Mouse (Mus musculus) G1E (cell line): Measurements from ENCODE around the gene C130032M10Rik. TPM values are rescaled to one million over a fixed set of nuclear protein-coding genes. Genes with fewer than 3 reads are reported as not detected.

Experiments
- ATAC-seq: 2 replicates; pipeline ENCODE4 v1.8.0; 2016; ENCODE audit warnings: mild to moderate bottlenecking; ENCODE audit not compliant: insufficient number of reproducible peaks, poor library complexity, low FRiP score, severe bottlenecking; ENCODE audit errors: extremely low read depth
- DNase-seq: peaks from one replicate; pipeline ENCODE4 v3.0.0; 2012; ENCODE audit warnings: low spot score
- H3K27me3 ChIP-seq: 2 replicates; pipeline ENCODE4 v1.6.1; 2012; ENCODE audit warnings: mild to moderate bottlenecking, low read length, inconsistent platforms; ENCODE audit not compliant: insufficient read depth
- H3K36me3 ChIP-seq: replicated peaks from 2 replicates; pipeline ENCODE3; 2012; ENCODE audit warnings: mild to moderate bottlenecking, inconsistent platforms
- H3K4me1 ChIP-seq: 2 replicates; pipeline ENCODE4 v1.6.1; 2012; ENCODE audit warnings: low read depth, low read length, inconsistent platforms, mixed read lengths; ENCODE audit not compliant: insufficient read depth
- H3K4me3 ChIP-seq: 2 replicates; pipeline ENCODE4 v1.5.1; 2012; ENCODE audit warnings: low read depth, mild to moderate bottlenecking, inconsistent platforms, low read length, moderate library complexity, mixed read lengths
- H3K9me3 ChIP-seq: replicated peaks from 2 replicates; pipeline ENCODE4 v1.6.1; 2012; ENCODE audit warnings: inconsistent platforms
- CTCF ChIP-seq: IDR thresholded peaks from 2 replicates; pipeline ENCODE4 v1.5.1; 2012; ENCODE audit warnings: low read depth, low read length, inconsistent platforms, mixed read lengths
- GATA1 ChIP-seq: IDR thresholded peaks from 2 replicates; pipeline ENCODE4 v1.6.1; 2012; ENCODE audit warnings: borderline replicate concordance, low read length, inconsistent platforms, mixed read lengths
- GATA2 ChIP-seq: IDR thresholded peaks from 2 replicates; pipeline ENCODE4 v1.6.1; 2012; ENCODE audit warnings: low read depth, low read length, inconsistent platforms, borderline replicate concordance
- POLR2AphosphoS5 ChIP-seq: IDR thresholded peaks from 2 replicates; pipeline ENCODE4 v1.6.1; 2012; ENCODE audit warnings: low read depth, low read length, inconsistent platforms; ENCODE audit not compliant: insufficient replicate concordance
- TAL1 ChIP-seq: conservative IDR thresholded peaks from 2 replicates; pipeline ENCODE4 v1.6.1; 2012; ENCODE audit warnings: low read depth, low read length, inconsistent platforms, mixed read lengths
- polyA plus RNA-seq: library from polyadenylated mRNA; stranded (reverse); fragments of >175 nt; gene quantifications from 2 replicates; pipeline ENCODE4 v1.2.3, GENCODE M21; 2012
- total RNA-seq, 2 experiments: library from RNA; stranded (forward) in 1 of 2; stranded (reverse) in 1 of 2; fragments of 200-1000 nt in 1 of 2; fragments of >200 nt in 1 of 2; fragmentation: Nextera tagmentation in 1 of 2; gene quantifications; 2 replicates each; pipeline ENCODE4 v1.2.3; 2014 to 2017

Gene C130032M10Rik
- total and polyA plus RNA-seq, 3 experiments: not detected

DNA sequence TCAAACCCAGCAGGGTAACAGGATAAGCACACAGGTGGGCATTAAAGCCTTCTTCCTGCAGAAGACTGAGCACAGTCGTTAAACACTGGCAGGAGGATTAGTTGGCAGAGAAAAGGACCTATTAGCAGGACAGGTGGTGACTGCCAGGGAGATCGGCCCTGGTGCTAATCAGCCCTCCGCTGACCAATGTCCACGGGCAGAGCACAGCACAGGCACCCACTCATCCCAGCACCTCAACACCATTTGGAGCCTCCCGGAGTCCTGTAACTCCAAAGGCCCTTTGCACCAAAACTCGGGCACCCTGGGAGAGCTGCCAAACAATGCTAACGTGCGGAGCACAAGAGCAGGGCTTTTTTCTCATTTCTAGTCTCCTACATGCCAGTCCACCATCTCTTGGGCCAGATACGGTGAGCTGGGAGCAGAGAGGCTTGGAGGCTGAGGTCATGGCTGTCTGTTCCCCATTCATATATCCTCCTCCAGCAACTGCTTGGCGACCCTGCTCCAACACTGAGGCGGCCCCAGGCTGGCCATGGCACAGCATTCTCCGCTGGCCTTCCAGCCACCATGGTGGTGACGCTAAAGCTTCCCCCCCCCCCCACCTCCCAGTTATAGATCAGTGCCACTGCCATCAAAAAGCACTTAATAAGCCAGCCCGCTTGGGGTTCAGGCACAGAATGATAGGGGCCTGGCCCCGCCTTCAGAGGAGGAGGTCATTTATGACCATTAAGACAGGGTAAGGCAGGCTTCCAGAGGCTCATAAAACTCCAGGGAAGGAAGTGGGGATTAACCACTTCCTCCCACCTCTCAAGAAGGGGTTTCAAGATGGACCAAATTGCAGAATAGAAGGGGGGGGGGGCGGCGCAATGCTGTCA, 28.6 kb downstream of the C130032M10Rik start:
- TF ChIP-seq GATA2 (no peak), POLR2AphosphoS5 (no peak), TAL1 (no peak), CTCF (no peak), GATA1 (no peak)
- Histone ChIP-seq H3K9me3 (no peaks in the 10 kb centered on the region), H3K4me3 (no peak overlapping the region), H3K36me3 (no peaks in the 10 kb centered on the region), H3K4me1 (no peaks in the 10 kb centered on the region), H3K27me3 (no peaks in the 10 kb centered on the region; the same call in 1 of the 2 replicates)
- DNase-seq (no peak), ATAC-seq (no peak)

DNA sequence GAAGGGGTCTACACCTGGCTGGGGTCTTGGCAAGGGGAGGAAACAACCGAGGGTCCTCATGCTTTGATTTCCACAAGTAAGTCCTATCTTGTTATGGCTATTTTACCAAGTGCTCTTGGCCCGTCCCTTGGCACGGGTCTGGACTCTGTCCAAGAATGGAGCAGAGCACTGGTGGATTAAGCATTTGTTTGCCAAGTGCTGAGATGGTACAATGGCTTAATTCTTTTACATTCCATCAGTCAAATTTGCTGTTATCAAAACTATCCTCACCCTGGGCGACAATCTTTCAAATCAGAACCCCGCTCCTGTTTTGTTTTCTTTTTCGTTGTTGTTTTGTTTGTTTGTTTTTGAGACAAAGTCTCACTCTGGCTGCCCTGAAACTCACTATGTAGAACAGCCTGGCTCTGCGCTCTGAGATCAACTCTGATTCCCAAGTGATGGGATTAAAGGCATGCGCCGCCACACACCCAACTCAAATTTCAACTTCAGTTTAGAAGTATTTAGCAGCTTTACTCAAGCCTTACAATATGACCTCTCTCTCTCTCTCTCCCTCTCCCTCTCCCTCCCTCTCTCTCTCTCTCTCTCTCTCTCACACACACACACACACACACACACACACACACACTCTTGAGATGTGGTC, 29.4 kb downstream of the C130032M10Rik start:
- H3K4me1 ChIP-seq: no peaks in the 10 kb centered on the region
- H3K4me3 ChIP-seq: no peak overlapping the region
- ATAC-seq (no peak), DNase-seq (no peak)
- no peaks in the 10 kb centered on the region for H3K9me3 ChIP-seq
- no peaks in the 10 kb centered on the region; the same call in 1 of the 2 replicates for H3K27me3 ChIP-seq
- H3K36me3 ChIP-seq: no peaks in the 10 kb centered on the region
- TF ChIP-seq GATA1 (no peak), CTCF (no peak), POLR2AphosphoS5 (no peak), GATA2 (no peak), TAL1 (no peak)

DNA sequence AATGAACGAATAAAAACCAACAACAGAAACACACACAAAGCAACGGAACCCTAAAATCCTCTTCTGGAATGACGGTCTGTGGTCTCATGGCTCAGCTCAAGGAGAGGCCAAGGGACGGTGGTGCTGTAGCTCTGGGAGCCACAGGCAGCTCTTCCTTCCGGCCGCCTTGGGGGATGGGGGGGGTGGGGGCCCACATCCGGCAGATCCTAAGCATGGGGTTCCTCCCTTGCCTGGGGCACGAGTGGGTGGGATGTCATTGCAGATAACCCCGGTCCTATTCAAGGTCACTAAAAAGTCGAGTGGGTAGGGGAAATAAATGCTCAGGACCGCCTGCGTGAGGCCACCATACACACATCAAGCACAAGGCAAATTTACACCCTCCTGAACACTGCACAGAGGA, 31.3 kb downstream of the C130032M10Rik start:
- Histone ChIP-seq H3K36me3 (no peaks in the 10 kb centered on the region), H3K9me3 (no peaks in the 10 kb centered on the region), H3K27me3 (no peaks in the 10 kb centered on the region), H3K4me1 (no peaks in the 10 kb centered on the region), H3K4me3 (no peak overlapping the region)
- TF ChIP-seq GATA2: no peak
- no peak for TF ChIP-seq POLR2AphosphoS5
- no peak for TF ChIP-seq GATA1
- TF ChIP-seq TAL1: no peak
- TF ChIP-seq CTCF: no peak
- DNase-seq (no peak), ATAC-seq (no peak)

DNA sequence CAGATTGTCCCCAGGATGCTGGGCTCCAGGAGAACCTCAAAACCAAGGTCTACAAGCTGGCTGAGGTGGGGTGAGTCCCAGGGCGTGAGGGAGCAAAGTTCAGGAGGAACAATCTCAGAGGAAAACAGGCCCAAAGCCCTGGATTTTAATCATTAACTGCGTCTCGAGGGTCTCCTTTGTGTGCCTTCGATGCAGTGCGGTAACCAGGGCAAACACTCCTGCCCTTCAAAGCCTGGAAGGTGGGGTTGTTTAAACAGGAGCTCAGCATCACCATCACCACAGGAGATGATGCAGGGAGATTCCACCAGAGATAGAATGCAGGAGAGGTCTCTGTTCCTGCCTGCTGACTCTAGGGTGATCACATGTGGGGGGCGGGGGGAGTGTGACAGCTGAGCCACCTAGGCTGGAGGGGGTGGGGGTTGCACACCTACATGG, 32.2 kb downstream of the C130032M10Rik start:
- DNase-seq: no peak
- Histone ChIP-seq H3K4me1 (no peaks in the 10 kb centered on the region), H3K9me3 (no peaks in the 10 kb centered on the region), H3K36me3 (no peaks in the 10 kb centered on the region), H3K27me3 (no peaks in the 10 kb centered on the region), H3K4me3 (no peak overlapping the region)
- TF ChIP-seq CTCF (no peak), POLR2AphosphoS5 (no peak), GATA1 (no peak), TAL1 (no peak), GATA2 (no peak)
- no peak for ATAC-seq

DNA sequence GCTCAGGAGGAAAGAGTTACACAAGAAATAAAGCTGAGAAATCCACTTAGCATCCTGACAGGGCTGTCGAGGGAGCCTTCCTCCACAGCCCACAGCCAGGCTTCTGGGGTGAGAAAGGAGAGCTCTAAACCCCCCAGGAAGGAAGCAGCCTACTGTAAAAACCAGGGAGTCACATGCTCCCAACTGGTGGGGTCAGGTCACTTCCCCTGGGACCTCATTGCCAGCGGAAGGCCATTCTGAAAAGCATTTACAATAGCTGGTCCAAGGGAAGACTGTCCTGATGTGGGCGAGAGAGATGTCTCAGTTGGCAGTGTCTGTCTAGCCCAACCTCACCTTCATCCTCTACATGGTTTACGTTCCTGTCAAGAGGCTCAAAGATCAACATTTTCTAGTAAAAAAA, 33.0 kb downstream of the C130032M10Rik start:
- H3K27me3 ChIP-seq: no peaks in the 10 kb centered on the region
- no peaks in the 10 kb centered on the region for H3K36me3 ChIP-seq
- no peak overlapping the region for H3K4me3 ChIP-seq
- no peak for TF ChIP-seq GATA1
- no peak for TF ChIP-seq TAL1
- no peak for TF ChIP-seq POLR2AphosphoS5
- no peak for TF ChIP-seq GATA2
- no peak for TF ChIP-seq CTCF
- ATAC-seq: no peak
- H3K4me1 ChIP-seq: no peaks in the 10 kb centered on the region
- H3K9me3 ChIP-seq: no peaks in the 10 kb centered on the region
- DNase-seq: no peak

DNA sequence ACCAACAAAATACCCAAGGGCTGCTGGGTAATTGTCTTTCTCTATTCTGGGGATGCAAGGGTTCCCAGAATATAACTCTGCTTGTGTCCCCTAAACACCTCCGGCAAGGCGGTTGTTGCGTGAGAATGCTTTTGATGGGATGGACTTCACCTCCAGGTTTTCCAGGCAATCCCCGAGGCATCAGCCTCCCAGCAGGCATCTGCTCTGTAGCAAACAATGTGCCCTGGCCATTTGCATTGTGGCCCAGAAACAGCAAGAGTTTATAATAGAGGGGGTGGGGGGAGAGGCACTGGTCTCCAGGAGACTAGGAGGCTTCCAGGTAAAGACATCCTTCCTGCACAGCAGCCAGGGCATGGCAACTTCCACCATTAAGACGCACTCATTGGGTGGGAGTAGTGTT, 33.6 kb downstream of the C130032M10Rik start:
- DNase-seq (no peak), ATAC-seq (no peak)
- Histone ChIP-seq H3K27me3 (no peaks in the 10 kb centered on the region), H3K9me3 (no peaks in the 10 kb centered on the region), H3K36me3 (no peaks in the 10 kb centered on the region), H3K4me1 (no peaks in the 10 kb centered on the region), H3K4me3 (no peak overlapping the region)
- TF ChIP-seq TAL1 (no peak), GATA2 (no peak), POLR2AphosphoS5 (no peak), GATA1 (no peak), CTCF (no peak)
